Mouse (Mus musculus) bone marrow macrophage, adult 2 months (primary cell): ENCODE measurements around the gene Gimap4.

ENCODE experiments used
- CTCF ChIP-seq: IDR thresholded peaks from 2 replicates; pipeline ENCODE4 v1.5.1; 2012; ENCODE audit warnings: low read depth, mild to moderate bottlenecking, low read length, moderate library complexity
- POLR2A ChIP-seq: IDR thresholded peaks from 2 replicates; pipeline ENCODE4 v1.6.1; 2012; ENCODE audit warnings: mild to moderate bottlenecking, low read depth, low read length, borderline replicate concordance

- TF ChIP-seq CTCF (no peak), POLR2A (no peak)
Observed at GRCm38 (mm10) chr6:48732864-48733304, 48.5 kb downstream of the Gimap4 start.
